Mouse (Mus musculus) MEL (cell line): ENCODE results near the gene Il17c. TPM values are rescaled to one million over a fixed set of nuclear protein-coding genes. Genes with fewer than 3 reads are reported as not detected.

ENCODE experiments used
- DNase-seq: peaks from one replicate; pipeline ENCODE4 v3.0.0; 2011; ENCODE audit warnings: low read depth, low spot score
- H3K27ac ChIP-seq: 2 replicates; pipeline ENCODE4 v1.5.1; 2012; ENCODE audit warnings: low read depth, mild to moderate bottlenecking, control low read depth, low read length, moderate library complexity; ENCODE audit not compliant: control insufficient read depth
- H3K27me3 ChIP-seq, 2 experiments: fragments of 150-350 bp in 1 of 2; sonication (generic) in 1 of 2; 2 replicates each; pipeline ENCODE4 v1.6.1; 2012; ENCODE audit warnings: low read length in 2 of 2, mild to moderate bottlenecking in 2 of 2, improper control_type of control experiment in 1 of 2, moderate library complexity in 1 of 2; ENCODE audit not compliant: insufficient read depth in 2 of 2, control insufficient read depth in 1 of 2
- H3K36me3 ChIP-seq, 2 experiments: 2 replicates each; pipeline ENCODE4 v1.6.1; 2012 to 2014; ENCODE audit warnings: low read length in 2 of 2, improper control_type of control experiment in 1 of 2, inconsistent platforms in 1 of 2, mild to moderate bottlenecking in 1 of 2; ENCODE audit not compliant: insufficient read depth in 2 of 2, control insufficient read depth in 1 of 2
- H3K4me1 ChIP-seq, 2 experiments: fragments of 150-350 bp in 1 of 2; sonication (generic) in 1 of 2; 2 replicates each; pipeline ENCODE4 v1.6.1; 2012; ENCODE audit warnings: low read length in 2 of 2, improper control_type of control experiment in 1 of 2, mild to moderate bottlenecking in 1 of 2; ENCODE audit not compliant: insufficient read depth in 2 of 2, control insufficient read depth in 1 of 2
- H3K4me3 ChIP-seq, 2 experiments: fragments of 150-350 bp in 1 of 2; sonication (generic) in 1 of 2; 2 replicates each; pipeline ENCODE4 v1.5.1; 2012; ENCODE audit warnings: low read depth in 2 of 2, low read length in 2 of 2, mild to moderate bottlenecking in 2 of 2, moderate library complexity in 2 of 2, control low read depth in 1 of 2, improper control_type of control experiment in 1 of 2; ENCODE audit not compliant: control insufficient read depth in 1 of 2, insufficient read depth in 1 of 2
- H3K79me2 ChIP-seq: 2 replicates; pipeline ENCODE4 v1.6.1; 2012; ENCODE audit warnings: mild to moderate bottlenecking, low read length, moderate library complexity; ENCODE audit not compliant: control insufficient read depth, poor library complexity, insufficient read depth
- H3K9ac ChIP-seq: 2 replicates; pipeline ENCODE4 v1.6.1; 2012; ENCODE audit warnings: low read depth, mild to moderate bottlenecking, control low read depth, low read length, moderate library complexity; ENCODE audit not compliant: control insufficient read depth, poor library complexity, severe bottlenecking
- H3K9me3 ChIP-seq: fragments of 150-350 bp; sonication (generic); replicated peaks from 2 replicates; pipeline ENCODE4 v1.6.1; 2012; ENCODE audit warnings: mild to moderate bottlenecking, low read length, improper control_type of control experiment, moderate library complexity; ENCODE audit not compliant: insufficient read depth
- BHLHE40 ChIP-seq: IDR thresholded peaks from 2 replicates; pipeline ENCODE4 v1.6.1; 2012; ENCODE audit warnings: low read depth, mild to moderate bottlenecking, inconsistent platforms, low read length, improper control_type of control experiment, borderline replicate concordance
- CHD2 ChIP-seq: IDR thresholded peaks from 2 replicates; pipeline ENCODE4 v1.6.1; 2011; ENCODE audit warnings: low read length, improper control_type of control experiment
- ELF1 ChIP-seq: IDR thresholded peaks from 2 replicates; pipeline ENCODE4 v1.6.1; 2014; ENCODE audit warnings: low read depth, mild to moderate bottlenecking, inconsistent platforms, low read length, improper control_type of control experiment, moderate library complexity
- EP300 ChIP-seq, 2 experiments: IDR thresholded peaks; 2 replicates each; pipeline ENCODE4 v1.6.1; 2011; ENCODE audit warnings: improper control_type of control experiment in 2 of 2, low read length in 2 of 2, low read depth in 1 of 2, mild to moderate bottlenecking in 1 of 2
- GATA1 ChIP-seq: IDR thresholded peaks from 2 replicates; pipeline ENCODE4 v1.6.1; 2011; ENCODE audit warnings: low read depth, low read length, improper control_type of control experiment
- JUND ChIP-seq: IDR thresholded peaks from 2 replicates; pipeline ENCODE4 v1.6.1; 2011; ENCODE audit warnings: low read depth, mild to moderate bottlenecking, improper control_type of control experiment, low read length
- KAT2A ChIP-seq: conservative IDR thresholded peaks from 2 replicates; pipeline ENCODE4 v1.6.1; 2012; ENCODE audit warnings: low read depth, low read length, improper control_type of control experiment, inconsistent platforms
- MYB ChIP-seq: IDR thresholded peaks from 2 replicates; pipeline ENCODE4 v1.6.1; 2011; ENCODE audit warnings: mild to moderate bottlenecking, low read depth, low read length, improper control_type of control experiment
- MYC ChIP-seq: IDR thresholded peaks from 2 replicates; pipeline ENCODE4 v1.6.1; 2011; ENCODE audit warnings: low read depth, mild to moderate bottlenecking, low read length, improper control_type of control experiment, moderate library complexity
- NELFE ChIP-seq: IDR thresholded peaks from 2 replicates; pipeline ENCODE4 v1.6.1; 2011; ENCODE audit warnings: low read depth, low read length, improper control_type of control experiment
- POLR2A ChIP-seq, 2 experiments: IDR thresholded peaks; 2 replicates each; pipeline ENCODE4 v1.6.1; 2011 to 2012; ENCODE audit warnings: low read length in 2 of 2, mild to moderate bottlenecking in 2 of 2, control low read depth in 1 of 2, improper control_type of control experiment in 1 of 2, low read depth in 1 of 2, moderate library complexity in 1 of 2; ENCODE audit not compliant: control insufficient read depth in 1 of 2, insufficient read depth in 1 of 2, poor library complexity in 1 of 2
- POLR2AphosphoS5 ChIP-seq: IDR thresholded peaks from 2 replicates; pipeline ENCODE4 v1.6.1; 2012; ENCODE audit warnings: low read depth, borderline replicate concordance, mild to moderate bottlenecking, inconsistent platforms, low read length, moderate library complexity, mixed read lengths
- RCOR1 ChIP-seq: IDR thresholded peaks from 2 replicates; pipeline ENCODE4 v1.6.1; 2012; ENCODE audit warnings: low read depth, mild to moderate bottlenecking, inconsistent platforms, low read length, improper control_type of control experiment
- SIN3A ChIP-seq: IDR thresholded peaks from 2 replicates; pipeline ENCODE4 v1.6.1; 2012; ENCODE audit warnings: low read length, improper control_type of control experiment, inconsistent platforms
- TBP ChIP-seq: IDR thresholded peaks from 2 replicates; pipeline ENCODE4 v1.8.0; 2011; ENCODE audit warnings: low read depth, low read length, improper control_type of control experiment
- USF1 ChIP-seq: IDR thresholded peaks from 2 replicates; pipeline ENCODE4 v1.6.1; 2014; ENCODE audit warnings: low read depth, mild to moderate bottlenecking, inconsistent platforms, low read length, improper control_type of control experiment, moderate library complexity
- USF2 ChIP-seq, 2 experiments: IDR thresholded peaks; 2 replicates each; pipeline ENCODE4 v1.6.1; 2011 to 2012; ENCODE audit warnings: improper control_type of control experiment in 2 of 2, low read length in 2 of 2, borderline replicate concordance in 1 of 2, inconsistent platforms in 1 of 2, low read depth in 1 of 2, mild to moderate bottlenecking in 1 of 2; ENCODE audit not compliant: insufficient read depth in 1 of 2
- ZC3H11A ChIP-seq: IDR thresholded peaks from 2 replicates; pipeline ENCODE4 v1.6.1; 2012; ENCODE audit warnings: low read depth, mild to moderate bottlenecking, inconsistent platforms, low read length, improper control_type of control experiment
- ZKSCAN1 ChIP-seq: IDR thresholded peaks from 2 replicates; pipeline ENCODE4 v1.6.1; 2012; ENCODE audit warnings: low read depth, mild to moderate bottlenecking, inconsistent platforms, low read length, improper control_type of control experiment, moderate library complexity
- ZMIZ1 ChIP-seq: IDR thresholded peaks from 2 replicates; pipeline ENCODE4 v1.6.1; 2012; ENCODE audit warnings: low read depth, mild to moderate bottlenecking, inconsistent platforms, low read length, improper control_type of control experiment, moderate library complexity
- ZNF384 ChIP-seq: IDR thresholded peaks from 2 replicates; pipeline ENCODE4 v1.6.1; 2012; ENCODE audit warnings: low read depth, mild to moderate bottlenecking, inconsistent platforms, low read length, improper control_type of control experiment
- polyA plus RNA-seq, 2 experiments: library from polyadenylated mRNA; stranded (reverse) in 1 of 2; unstranded in 1 of 2; fragments of >175 nt in 1 of 2; fragments of >200 nt in 1 of 2; gene quantifications; 2 replicates each; pipeline versions ENCODE4 v1.2.1 to v1.2.4; 2012; ENCODE audit warnings: low replicate concordance in 2 of 2, low read depth in 1 of 2; ENCODE audit not compliant: insufficient read length in 2 of 2, insufficient read depth in 1 of 2, missing spikeins in 1 of 2
- total RNA-seq: library from RNA; depleted of rRNA; stranded (reverse); fragments of 300-350 nt; gene quantifications from 2 replicates; pipeline ENCODE4 v1.2.3, GENCODE M21; 2012

Gene Il17c
- total and polyA plus RNA-seq, 3 experiments = 0.43 TPM; not detected in 2

- H3K79me2 ChIP-seq = no peaks in the 10 kb centered on the region
- no peaks in the 10 kb centered on the region for H3K9me3 ChIP-seq
- DNase-seq = no peak
- no peak overlapping the region for H3K4me3 ChIP-seq
- no peak overlapping the region for H3K9ac ChIP-seq
- peaks cover 8% of the 10 kb centered on the region in 2 experiments for H3K4me1 ChIP-seq
- no peak overlapping the region for H3K27ac ChIP-seq
- TF ChIP-seq CHD2 = no peak
- no peak for TF ChIP-seq SIN3A
- no peak for TF ChIP-seq EP300 (IDR thresholded peaks at IDR 0.05; ENCODE audit: low read depth in 1 of 2, low read length in 2 of 2)
- TF ChIP-seq USF1 = no peak
- H3K27me3 ChIP-seq = no peaks in the 10 kb centered on the region
- H3K36me3 ChIP-seq = peaks cover 7 to 10% of the 10 kb centered on the region in 2 experiments
Measured at GRCm38 (mm10) chr8:122419881-122420555, 1.8 kb upstream of the Il17c start.

GRCm38 (mm10) chr8:122423217-122423616 is 1.4 kb downstream of the Il17c start:
- peaks cover 3 to 8% of the 10 kb centered on the region in 2 experiments for H3K4me1 ChIP-seq
- no peak overlapping the region for H3K4me3 ChIP-seq
- H3K9me3 ChIP-seq = no peaks in the 10 kb centered on the region
- peaks cover 0 to 4% of the 10 kb centered on the region in 2 experiments; a peak in 2 of 4 replicates for H3K36me3 ChIP-seq
- H3K27me3 ChIP-seq = no peaks in the 10 kb centered on the region
- H3K79me2 ChIP-seq = no peaks in the 10 kb centered on the region; the same call in 1 of the 2 replicates
- no peak for DNase-seq
- no peak overlapping the region for H3K27ac ChIP-seq
- no peak overlapping the region for H3K9ac ChIP-seq
- TF ChIP-seq USF2 (IDR thresholded peaks at IDR 0.05; ENCODE audit: borderline replicate concordance in 1 of 2, insufficient read depth in 1 of 2, low read depth in 1 of 2, low read length in 2 of 2) = no peak
- TF ChIP-seq ELF1 = no peak
- TF ChIP-seq ZC3H11A = no peak
- TF ChIP-seq MYB = no peak
- no peak for TF ChIP-seq TBP
- no peak for TF ChIP-seq JUND
- no peak for TF ChIP-seq POLR2AphosphoS5
- no peak for TF ChIP-seq KAT2A
- TF ChIP-seq POLR2A (IDR thresholded peaks at IDR 0.05; ENCODE audit: control insufficient read depth in 1 of 2, insufficient read depth in 1 of 2, low read depth in 1 of 2, low read length in 2 of 2, poor library complexity in 1 of 2) = no peak; a peak in 1 of 4 replicates
- TF ChIP-seq ZNF384 = no peak
- TF ChIP-seq EP300 (IDR thresholded peaks at IDR 0.05; ENCODE audit: low read depth in 1 of 2, low read length in 2 of 2) = no peak
- TF ChIP-seq GATA1 = no peak
- no peak for TF ChIP-seq BHLHE40
- no peak for TF ChIP-seq RCOR1
- no peak for TF ChIP-seq ZKSCAN1
- no peak for TF ChIP-seq NELFE
- no peak for TF ChIP-seq MYC
- no peak for TF ChIP-seq ZMIZ1
